Mouse (Mus musculus) adrenal gland (tissue): ENCODE measurements around the gene Galnt18.

ENCODE experiments used
- intact Hi-C: fragments of 180-260 bp; cut with DNase I; formaldehyde crosslinking; loops from one replicate; pipeline ENCODE4 v1.15.1; 2025

The Galnt18 gene

DNA sequence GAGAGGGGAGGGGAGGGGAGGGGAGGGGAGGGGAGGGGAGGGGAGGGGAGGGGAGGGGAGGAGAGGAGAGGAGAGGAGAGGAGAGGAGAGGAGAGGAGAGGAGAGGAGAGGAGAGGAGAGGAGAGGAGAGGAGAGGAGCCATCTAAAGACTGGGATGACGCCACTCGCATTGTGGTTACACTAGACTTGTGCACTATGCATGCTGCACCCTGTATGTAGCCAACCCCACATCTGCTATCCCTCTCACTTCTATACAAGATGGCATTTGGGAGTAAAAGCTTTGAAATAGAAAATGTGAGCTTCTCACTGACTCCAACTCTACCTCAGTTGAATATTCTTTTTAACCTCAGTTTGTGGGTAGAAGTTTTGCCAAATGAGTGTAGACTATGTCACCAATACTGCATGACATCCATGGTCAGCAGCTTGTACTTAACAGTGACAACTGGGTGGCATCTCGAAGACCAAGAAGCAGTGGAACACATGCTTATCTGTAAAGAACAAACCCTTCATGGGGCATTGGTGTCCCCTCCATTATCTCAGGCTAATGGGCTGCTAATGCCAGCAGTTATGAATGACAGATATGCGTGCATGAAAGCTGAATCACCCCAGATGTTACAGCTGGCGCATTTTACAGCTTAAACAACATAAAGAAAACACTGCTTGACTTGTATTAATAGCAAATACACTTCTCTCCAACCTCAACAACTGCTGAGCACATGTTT, 65.0 kb downstream of the Galnt18 start:
- intact Hi-C loops: no loop called here

GRCm38 (mm10) chr7:111713828-111714600, 65.8 kb downstream of the Galnt18 start:
- intact Hi-C loops: no loop called here

DNA sequence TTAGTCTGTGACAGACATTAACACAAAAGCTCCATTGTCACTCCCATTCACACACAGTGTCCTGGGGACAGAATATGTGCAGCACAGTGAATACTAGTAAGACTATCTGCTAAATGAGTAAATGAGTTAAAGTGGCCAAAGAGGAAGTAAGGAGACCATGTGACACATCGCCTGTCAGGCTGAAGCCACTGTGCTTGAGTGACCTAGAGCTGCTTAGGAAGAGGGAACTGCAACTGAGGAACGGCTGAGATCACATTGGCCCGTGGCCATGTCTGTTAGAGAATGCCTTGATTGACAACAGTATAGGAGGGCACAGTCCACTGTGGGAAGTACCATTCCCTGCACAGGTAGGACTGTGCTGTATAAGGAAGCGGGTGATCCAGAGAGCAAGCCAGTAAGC, 67.0 kb downstream of the Galnt18 start:
- intact Hi-C loops: no loop called here

DNA sequence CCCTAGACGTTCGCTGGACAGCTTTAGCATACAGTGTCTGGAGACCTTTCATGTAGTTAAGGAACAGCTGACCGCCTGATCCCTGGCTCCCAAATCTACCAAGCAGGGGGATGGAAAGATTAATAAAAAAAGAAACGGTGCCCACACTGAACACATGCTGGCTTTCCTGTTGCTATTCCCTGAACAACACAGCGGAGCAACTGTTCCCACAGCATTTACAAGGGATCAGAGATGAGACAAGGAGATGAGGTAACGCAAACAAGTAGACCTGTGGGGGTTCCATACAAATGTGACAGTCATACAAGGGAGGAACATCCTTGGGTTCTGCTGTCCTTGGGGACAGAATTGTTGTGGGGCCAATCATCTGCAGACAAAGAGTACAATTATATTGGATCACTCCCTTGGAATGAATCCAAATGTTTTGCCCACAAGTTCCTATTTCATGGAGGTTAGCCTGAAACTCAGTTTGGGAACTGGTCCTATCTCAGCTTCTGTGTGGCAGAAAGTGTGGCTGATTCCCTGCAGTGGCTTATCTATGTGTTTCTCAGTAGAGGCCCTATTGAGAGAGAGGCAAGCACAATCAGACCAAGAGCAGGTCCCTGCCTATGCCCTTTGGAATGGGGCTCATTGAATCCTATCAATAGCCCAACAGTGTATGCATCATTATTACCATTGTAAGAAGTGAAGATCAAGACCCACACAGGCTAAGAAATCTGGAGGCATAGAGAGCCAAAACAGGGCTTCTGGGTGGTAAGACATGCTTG, 68.5 kb downstream of the Galnt18 start:
- intact Hi-C loops: no loop called here

DNA sequence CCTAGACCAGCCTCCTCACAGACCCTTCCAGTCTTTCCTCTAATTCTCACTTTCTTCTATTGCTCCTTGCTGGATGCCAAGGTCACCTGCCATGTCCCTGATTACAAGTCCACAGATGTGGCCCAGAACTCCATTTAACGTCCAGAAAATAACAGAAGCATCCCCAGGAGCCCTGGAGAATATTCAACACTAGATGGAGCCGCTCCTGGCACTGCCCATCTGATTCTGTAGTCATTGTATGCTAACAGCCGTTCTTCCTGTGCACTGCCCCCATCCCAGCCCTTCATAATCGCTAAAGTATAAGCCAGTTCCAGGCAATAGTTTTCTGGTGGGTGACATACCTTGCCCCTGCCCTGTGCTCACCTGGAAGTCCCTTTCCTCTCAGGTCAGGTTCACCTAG, 69.5 kb downstream of the Galnt18 start:
- intact Hi-C loops: no loop called here

GRCm38 (mm10) chr7:111708563-111708962, 71.2 kb downstream of the Galnt18 start:
- intact Hi-C loops: no loop called here

DNA sequence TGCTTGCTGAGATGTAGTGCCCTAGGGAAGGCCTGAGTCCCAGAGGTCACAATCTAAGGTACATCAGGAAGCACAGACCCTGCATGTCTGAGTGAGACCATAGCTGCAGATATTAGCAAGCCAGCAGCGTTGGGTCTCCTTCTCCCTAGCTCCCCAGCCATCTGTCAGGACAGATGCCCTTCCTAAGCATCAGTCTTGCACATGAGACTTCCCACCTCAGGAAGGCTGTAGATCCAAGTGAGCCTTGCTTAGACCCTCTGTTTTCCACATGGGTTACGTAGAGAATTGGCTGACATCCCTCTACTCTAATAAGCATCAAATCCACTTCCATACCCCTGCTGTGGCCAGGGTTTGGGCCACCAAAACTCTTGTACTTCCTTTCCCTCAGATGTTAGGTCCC, 76.8 kb downstream of the Galnt18 start:
- intact Hi-C loops: no loop called here

GRCm38 (mm10) chr7:111701788-111702187, 78.0 kb downstream of the Galnt18 start:
- intact Hi-C loops: no loop called here

DNA sequence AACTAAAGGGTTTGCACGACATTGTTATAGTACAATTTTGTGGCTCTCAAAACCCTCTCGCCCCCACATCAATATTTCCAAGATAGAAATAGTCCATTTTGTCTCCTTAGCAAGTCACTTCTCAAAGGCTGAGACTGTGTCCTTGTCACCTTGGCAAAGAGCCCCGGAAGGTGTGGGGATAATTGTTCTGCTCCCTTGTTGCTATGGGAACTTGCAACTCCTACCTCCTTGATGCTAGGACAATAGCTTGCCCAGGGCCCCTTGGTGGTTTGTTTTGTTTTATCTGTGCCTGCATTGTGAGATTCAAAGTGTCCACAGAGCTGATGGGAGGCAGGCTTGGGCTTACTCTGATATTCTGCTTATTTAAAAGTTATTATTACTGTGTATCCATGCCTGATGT, 80.3 kb downstream of the Galnt18 start:
- intact Hi-C loops: no loop called here

DNA sequence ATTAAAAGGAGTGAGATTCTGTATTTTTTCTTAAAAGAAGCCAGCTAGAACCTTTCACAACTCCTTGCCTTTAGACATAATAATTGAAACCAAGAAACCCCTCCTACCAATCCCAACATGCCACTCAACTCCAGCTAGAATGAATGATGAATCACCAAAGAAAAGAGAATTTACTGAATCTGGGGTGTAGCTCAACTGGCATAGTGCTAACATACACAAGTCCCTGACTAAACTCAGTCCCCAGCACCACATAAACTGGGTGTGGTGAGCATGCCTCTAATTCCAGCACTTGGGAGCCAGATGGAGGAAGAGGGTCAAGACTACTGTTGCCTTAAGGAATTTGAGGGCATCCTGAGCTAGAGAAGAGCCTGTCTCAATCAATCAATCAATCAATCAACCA, 83.6 kb downstream of the Galnt18 start:
- intact Hi-C loops: no loop called here

DNA sequence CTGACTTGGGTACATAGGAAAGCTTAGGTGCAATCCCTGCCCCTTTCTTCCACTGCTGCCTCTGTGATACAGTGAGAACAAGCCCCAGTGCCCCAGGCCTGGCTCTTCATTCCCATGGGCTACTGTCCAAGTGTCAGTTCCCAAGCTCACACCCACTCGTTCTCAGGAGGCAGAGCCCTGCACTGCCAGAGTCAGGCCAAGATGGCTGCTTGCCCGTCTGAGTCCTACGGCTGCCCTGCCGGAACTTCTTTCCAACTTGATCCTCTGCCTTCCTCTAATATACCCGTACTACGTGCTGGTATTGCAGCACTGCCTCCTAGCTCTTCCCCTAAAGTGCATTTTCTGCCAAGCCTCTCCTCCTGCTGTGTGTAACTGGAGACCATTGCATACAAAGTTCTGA, 85.5 kb downstream of the Galnt18 start:
- intact Hi-C loops: no loop called here

GRCm38 (mm10) chr7:111692641-111693261, 87.0 kb downstream of the Galnt18 start:
- intact Hi-C loops: no loop called here

DNA sequence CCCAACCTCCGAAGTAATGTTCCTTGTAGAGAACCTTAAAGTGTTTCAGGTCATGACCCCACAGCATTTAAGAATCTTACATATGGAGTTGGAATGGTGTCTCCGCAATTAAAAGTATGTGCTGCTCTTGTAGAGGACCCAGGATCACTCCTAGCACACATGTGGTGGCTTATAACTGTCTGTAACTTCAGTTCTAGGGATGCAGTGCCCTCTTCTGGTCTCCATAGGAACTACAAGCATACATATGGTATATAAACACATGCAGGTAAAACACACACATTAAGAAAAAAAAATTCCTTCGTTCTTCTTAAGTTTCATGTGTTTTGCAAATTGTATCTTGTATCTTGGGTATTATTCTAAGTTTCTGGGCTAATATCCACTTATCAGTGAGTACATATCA, 99.7 kb downstream of the Galnt18 start:
- intact Hi-C loops: no loop called here

- intact Hi-C loops: loop anchor here (10.0 kb wide), 1 partner anchor 422 kb away; no protein-coding TSS in a partner anchor
Observed at GRCm38 (mm10) chr7:111676483-111676882, 103.3 kb downstream of the Galnt18 start.

GRCm38 (mm10) chr7:111672467-111672866, 107.3 kb downstream of the Galnt18 start:
- intact Hi-C loops: loop anchor here (10.0 kb wide), 1 partner anchor 418 kb away; no protein-coding TSS in a partner anchor

GRCm38 (mm10) chr7:111663139-111664073, 116.4 kb downstream of the Galnt18 start:
- intact Hi-C loops: no loop called here

- intact Hi-C loops: no loop called here
Observed at GRCm38 (mm10) chr7:111658579-111658978, 121.2 kb downstream of the Galnt18 start.

DNA sequence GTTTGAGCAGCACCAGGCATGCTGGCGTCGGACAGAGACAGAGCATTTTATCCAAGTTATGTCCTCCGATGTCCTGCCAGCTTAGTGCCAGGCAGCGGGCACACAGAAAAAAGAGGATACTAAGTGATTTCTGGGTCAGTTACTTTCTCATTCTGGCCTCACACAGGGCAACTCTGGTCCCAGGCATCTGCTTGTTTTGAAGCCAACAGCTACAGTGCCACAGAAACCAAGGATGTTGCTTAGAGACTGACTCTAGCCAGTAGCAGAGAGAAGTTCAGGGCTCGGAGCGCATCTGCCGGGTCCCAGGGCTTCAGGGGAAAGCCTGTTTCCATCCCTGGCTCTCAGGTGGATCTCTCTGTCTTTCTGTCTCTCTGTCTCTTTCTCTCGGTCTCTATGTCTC, 124.8 kb downstream of the Galnt18 start:
- intact Hi-C loops: no loop called here

- intact Hi-C loops: no loop called here
Observed at GRCm38 (mm10) chr7:111654526-111654925, 125.3 kb downstream of the Galnt18 start.

DNA sequence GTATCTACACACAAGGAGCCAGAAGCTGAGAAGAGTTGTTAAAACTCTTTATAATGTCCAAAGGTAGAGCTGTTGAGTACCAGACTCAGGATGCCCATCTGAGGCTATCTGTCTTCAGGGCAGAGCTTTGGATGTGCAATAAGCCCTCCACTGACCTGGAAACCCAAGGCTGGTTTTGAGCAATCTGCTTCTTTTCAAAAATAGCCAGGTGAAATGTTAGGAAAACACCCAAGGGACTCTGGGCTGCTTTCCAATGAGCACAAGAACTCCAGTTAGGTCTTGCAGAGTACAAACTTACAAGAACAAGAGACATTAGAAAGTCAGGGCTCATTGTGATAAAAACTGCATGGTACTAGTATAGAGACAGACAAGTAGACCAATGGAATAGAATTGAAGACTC, 135.4 kb downstream of the Galnt18 start:
- intact Hi-C loops: no loop called here
